Mouse (Mus musculus) intestine, embryonic 15.5 days (tissue): Measurements from ENCODE around the gene Arhgap21. TPM values are rescaled to one million over a fixed set of nuclear protein-coding genes. Genes with fewer than 3 reads are reported as not detected.
"Not testable (repeated sequence)": the region's sequence is repeated elsewhere in the genome, so short reads cannot be mapped to it uniquely, and the experiment has no call there.

ENCODE experiments used
- ATAC-seq: fragments of 200-750 bp; cut with Nextera tagmentation; 2 replicates; pipeline ENCODE4 v1.8.0; 2017; ENCODE audit warnings: moderate TSS enrichment, moderate library complexity
- H3K27ac ChIP-seq: fragments of 300-500 bp; sonication (generic); 2 replicates; pipeline ENCODE4 v1.5.1; 2015; ENCODE audit warnings: mild to moderate bottlenecking, inconsistent platforms
- H3K27me3 ChIP-seq: fragments of 300-500 bp; sonication (generic); replicated peaks from 2 replicates; pipeline ENCODE4 v1.6.1; 2015; ENCODE audit warnings: inconsistent platforms
- H3K36me3 ChIP-seq: fragments of 300-500 bp; sonication (generic); 2 replicates; pipeline ENCODE4 v1.6.1; 2015; ENCODE audit warnings: inconsistent platforms
- H3K4me1 ChIP-seq: fragments of 300-500 bp; sonication (generic); replicated peaks from 2 replicates; pipeline ENCODE4 v1.6.1; 2015; ENCODE audit warnings: inconsistent platforms
- H3K4me2 ChIP-seq: fragments of 300-500 bp; sonication (generic); replicated peaks from 2 replicates; pipeline ENCODE4 v1.6.1; 2015; ENCODE audit warnings: mild to moderate bottlenecking, inconsistent platforms
- H3K4me3 ChIP-seq: fragments of 300-500 bp; sonication (generic); replicated peaks from 2 replicates; pipeline ENCODE4 v1.5.1; 2015; ENCODE audit warnings: inconsistent platforms
- H3K9ac ChIP-seq: fragments of 300-500 bp; sonication (generic); 2 replicates; pipeline ENCODE4 v1.6.1; 2015; ENCODE audit warnings: inconsistent platforms
- H3K9me3 ChIP-seq: fragments of 300-500 bp; sonication (generic); 2 replicates; pipeline ENCODE4 v1.6.1; 2016; ENCODE audit warnings: inconsistent platforms
- WGBS: fragments of 180-500 bp; shearing (Covaris S2); methylation state at CpG from one replicate; pipeline ENCODE4 v1.1.7; 2015; 5-methylcytosine and 5-hydroxymethylcytosine counted together
- polyA plus RNA-seq: library from polyadenylated mRNA; unstranded; fragments of >200 nt; fragmentation: Nextera tagmentation; extraction: Ambion mirVana; gene quantifications from 2 replicates; pipeline ENCODE4 v1.2.1, GENCODE M21; 2015

The Arhgap21 gene
- polyA plus RNA-seq, 1 experiment from 2014 or later = 13.6 TPM

GRCm38 (mm10) chr2:20949168-20949567, 19.5 kb downstream of the Arhgap21 start:
- no peaks in the 10 kb centered on the region for H3K9me3 ChIP-seq
- no peak overlapping the region for H3K27ac ChIP-seq
- H3K9ac ChIP-seq = no peak overlapping the region
- no peak overlapping the region for H3K4me3 ChIP-seq
- no peaks in the 10 kb centered on the region for H3K27me3 ChIP-seq
- no peaks in the 10 kb centered on the region for H3K36me3 ChIP-seq
- H3K4me1 ChIP-seq = peaks cover 2% of the 10 kb centered on the region; the same call in 1 of the 2 replicates
- no peak overlapping the region for H3K4me2 ChIP-seq
- peak; percentile 60 for ATAC-seq
- 70% methylated on average over 3 of the region's 3 CpGs for WGBS

GRCm38 (mm10) chr2:20947036-20947435, 21.6 kb downstream of the Arhgap21 start:
- Histone ChIP-seq H3K27me3 (no peaks in the 10 kb centered on the region), H3K27ac (no peak overlapping the region), H3K9ac (no peak overlapping the region), H3K9me3 (no peaks in the 10 kb centered on the region), H3K4me1 (peaks cover 12% of the 10 kb centered on the region), H3K4me2 (no peak overlapping the region), H3K4me3 (no peak overlapping the region), H3K36me3 (no peaks in the 10 kb centered on the region)
- no peak for ATAC-seq
- WGBS = 81% methylated on average over 1 of the region's 1 CpGs

- Histone ChIP-seq H3K27ac (no peak overlapping the region), H3K27me3 (no peaks in the 10 kb centered on the region), H3K4me3 (no peak overlapping the region), H3K36me3 (no peaks in the 10 kb centered on the region), H3K9me3 (no peaks in the 10 kb centered on the region), H3K4me2 (no peak overlapping the region), H3K4me1 (peaks cover 21% of the 10 kb centered on the region), H3K9ac (no peak overlapping the region)
- no peak for ATAC-seq
- 91% methylated on average over 5 of the region's 5 CpGs for WGBS
Measured at GRCm38 (mm10) chr2:20945596-20945995, 23.1 kb downstream of the Arhgap21 start.

- ATAC-seq = no peak
- Histone ChIP-seq H3K4me2 (no peak overlapping the region), H3K9ac (no peak overlapping the region), H3K9me3 (no peaks in the 10 kb centered on the region), H3K4me3 (no peak overlapping the region), H3K27me3 (no peaks in the 10 kb centered on the region), H3K36me3 (no peaks in the 10 kb centered on the region), H3K4me1 (peaks cover 27% of the 10 kb centered on the region), H3K27ac (no peak overlapping the region)
- WGBS = 42% methylated on average over 7 of the region's 7 CpGs
Measured at GRCm38 (mm10) chr2:20943730-20944454, 24.8 kb downstream of the Arhgap21 start.

GRCm38 (mm10) chr2:20943222-20943621, 25.5 kb downstream of the Arhgap21 start:
- H3K27me3 ChIP-seq = no peaks in the 10 kb centered on the region
- no peak overlapping the region for H3K4me2 ChIP-seq
- H3K27ac ChIP-seq = no peak overlapping the region
- no peak overlapping the region for H3K9ac ChIP-seq
- H3K4me3 ChIP-seq = no peak overlapping the region
- peak; percentile 60 for ATAC-seq
- peaks cover 30% of the 10 kb centered on the region for H3K4me1 ChIP-seq
- WGBS = 10% methylated on average over 5 of the region's 5 CpGs
- no peaks in the 10 kb centered on the region for H3K36me3 ChIP-seq
- no peaks in the 10 kb centered on the region for H3K9me3 ChIP-seq

- H3K9ac ChIP-seq = no peak overlapping the region
- H3K4me3 ChIP-seq = no peak overlapping the region
- no peaks in the 10 kb centered on the region for H3K36me3 ChIP-seq
- H3K27ac ChIP-seq = no peak overlapping the region; the same call in 1 of the 2 replicates
- no peaks in the 10 kb centered on the region for H3K9me3 ChIP-seq
- no peak overlapping the region for H3K4me2 ChIP-seq
- ATAC-seq = peak; percentile 76
- peaks cover 30% of the 10 kb centered on the region for H3K4me1 ChIP-seq
- no peaks in the 10 kb centered on the region for H3K27me3 ChIP-seq
- 23% methylated on average over 10 of the region's 10 CpGs for WGBS
Measured at GRCm38 (mm10) chr2:20942434-20943198, 26.1 kb downstream of the Arhgap21 start.

- no peak overlapping the region for H3K4me2 ChIP-seq
- no peak overlapping the region for H3K9ac ChIP-seq
- no peaks in the 10 kb centered on the region for H3K9me3 ChIP-seq
- H3K4me3 ChIP-seq = no peak overlapping the region
- H3K4me1 ChIP-seq = peaks cover 32% of the 10 kb centered on the region
- H3K27me3 ChIP-seq = no peaks in the 10 kb centered on the region
- ATAC-seq = no peak
- no peak overlapping the region for H3K27ac ChIP-seq
- no peaks in the 10 kb centered on the region for H3K36me3 ChIP-seq
Measured at GRCm38 (mm10) chr2:20941105-20941504, 27.6 kb downstream of the Arhgap21 start.

- no peak overlapping the region for H3K27ac ChIP-seq
- H3K4me2 ChIP-seq = no peak overlapping the region
- H3K27me3 ChIP-seq = no peaks in the 10 kb centered on the region
- WGBS = 52% methylated on average over 3 of the region's 3 CpGs
- ATAC-seq = no peak
- no peaks in the 10 kb centered on the region for H3K9me3 ChIP-seq
- no peak overlapping the region for H3K4me3 ChIP-seq
- peaks cover 35% of the 10 kb centered on the region for H3K4me1 ChIP-seq
- no peaks in the 10 kb centered on the region for H3K36me3 ChIP-seq
- no peak overlapping the region for H3K9ac ChIP-seq
Measured at GRCm38 (mm10) chr2:20939367-20939766, 29.3 kb downstream of the Arhgap21 start.

- Histone ChIP-seq H3K4me2 (peak overlapping the region; percentile 33), H3K27ac (peak overlapping the region; percentile 78), H3K36me3 (no peaks in the 10 kb centered on the region), H3K9ac (no peak overlapping the region), H3K27me3 (no peaks in the 10 kb centered on the region), H3K4me3 (no peak overlapping the region), H3K4me1 (peaks cover 27% of the 10 kb centered on the region), H3K9me3 (no peaks in the 10 kb centered on the region)
- peak; percentile 90 for ATAC-seq
- WGBS = 41% methylated on average over 4 of the region's 4 CpGs
Measured at GRCm38 (mm10) chr2:20936609-20937221, 32.0 kb downstream of the Arhgap21 start.

- H3K27me3 ChIP-seq = no peaks in the 10 kb centered on the region
- H3K4me3 ChIP-seq = no peak overlapping the region
- no peak overlapping the region for H3K9ac ChIP-seq
- 59% methylated on average over 9 of the region's 9 CpGs for WGBS
- ATAC-seq = no peak
- H3K4me1 ChIP-seq = peaks cover 17% of the 10 kb centered on the region
- H3K36me3 ChIP-seq = no peaks in the 10 kb centered on the region
- H3K4me2 ChIP-seq = no peak overlapping the region
- H3K27ac ChIP-seq = no peak overlapping the region
- H3K9me3 ChIP-seq = no peaks in the 10 kb centered on the region
Measured at GRCm38 (mm10) chr2:20934406-20934805, 34.3 kb downstream of the Arhgap21 start.

GRCm38 (mm10) chr2:20932748-20933313, 35.9 kb downstream of the Arhgap21 start:
- no peaks in the 10 kb centered on the region for H3K9me3 ChIP-seq
- no peak overlapping the region for H3K4me2 ChIP-seq
- ATAC-seq = no peak
- H3K27ac ChIP-seq = no peak overlapping the region
- WGBS = 75% methylated on average over 8 of the region's 8 CpGs
- H3K27me3 ChIP-seq = no peaks in the 10 kb centered on the region
- H3K4me1 ChIP-seq = peaks cover 12% of the 10 kb centered on the region; the same call in 1 of the 2 replicates
- no peaks in the 10 kb centered on the region for H3K36me3 ChIP-seq
- no peak overlapping the region for H3K9ac ChIP-seq
- H3K4me3 ChIP-seq = no peak overlapping the region

- not testable (repeated sequence) for H3K4me2 ChIP-seq, ATAC-seq, H3K9me3 ChIP-seq, H3K27ac ChIP-seq, H3K4me3 ChIP-seq, H3K27me3 ChIP-seq, H3K9ac ChIP-seq, H3K36me3 ChIP-seq
- 85% methylated on average over 4 of the region's 4 CpGs for WGBS
- H3K4me1 ChIP-seq = peaks cover 12% of the 10 kb centered on the region; the same call in 1 of the 2 replicates
Measured at GRCm38 (mm10) chr2:20931761-20932160, 36.9 kb downstream of the Arhgap21 start.
